Mouse (Mus musculus) bone marrow macrophage, adult 2 months (primary cell): ENCODE results near the gene Dohh.

Source experiments
- CTCF ChIP-seq: IDR thresholded peaks from 2 replicates; pipeline ENCODE4 v1.5.1; 2012; ENCODE audit warnings: low read depth, mild to moderate bottlenecking, low read length, moderate library complexity
- POLR2A ChIP-seq: IDR thresholded peaks from 2 replicates; pipeline ENCODE4 v1.6.1; 2012; ENCODE audit warnings: mild to moderate bottlenecking, low read depth, low read length, borderline replicate concordance

DNA sequence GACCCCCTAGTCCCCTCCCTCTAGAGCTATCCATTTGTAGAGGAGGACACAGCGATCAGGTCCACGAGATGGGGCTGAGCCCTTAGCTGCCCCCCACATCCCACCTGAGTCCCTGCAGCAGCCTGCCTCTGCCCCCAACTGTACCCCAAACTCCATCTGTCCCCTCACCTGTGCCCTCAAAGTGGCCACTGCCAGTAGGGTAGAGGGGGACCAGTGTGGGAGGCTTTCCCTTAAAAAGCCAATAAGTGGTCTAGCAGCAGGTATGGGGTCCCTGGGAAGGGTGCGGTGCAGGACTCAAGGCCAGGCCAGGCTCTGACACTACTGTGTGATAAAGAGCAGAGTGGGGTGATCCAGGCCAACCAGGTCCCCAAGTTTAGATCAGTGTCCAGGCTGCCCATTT is 43.1 kb downstream of the Dohh start:
- TF ChIP-seq POLR2A, result no peak
- no peak for TF ChIP-seq CTCF
